Mouse (Mus musculus): ENCODE data around the gene Ccdc88c.

Ccdc88c gene

DNA sequence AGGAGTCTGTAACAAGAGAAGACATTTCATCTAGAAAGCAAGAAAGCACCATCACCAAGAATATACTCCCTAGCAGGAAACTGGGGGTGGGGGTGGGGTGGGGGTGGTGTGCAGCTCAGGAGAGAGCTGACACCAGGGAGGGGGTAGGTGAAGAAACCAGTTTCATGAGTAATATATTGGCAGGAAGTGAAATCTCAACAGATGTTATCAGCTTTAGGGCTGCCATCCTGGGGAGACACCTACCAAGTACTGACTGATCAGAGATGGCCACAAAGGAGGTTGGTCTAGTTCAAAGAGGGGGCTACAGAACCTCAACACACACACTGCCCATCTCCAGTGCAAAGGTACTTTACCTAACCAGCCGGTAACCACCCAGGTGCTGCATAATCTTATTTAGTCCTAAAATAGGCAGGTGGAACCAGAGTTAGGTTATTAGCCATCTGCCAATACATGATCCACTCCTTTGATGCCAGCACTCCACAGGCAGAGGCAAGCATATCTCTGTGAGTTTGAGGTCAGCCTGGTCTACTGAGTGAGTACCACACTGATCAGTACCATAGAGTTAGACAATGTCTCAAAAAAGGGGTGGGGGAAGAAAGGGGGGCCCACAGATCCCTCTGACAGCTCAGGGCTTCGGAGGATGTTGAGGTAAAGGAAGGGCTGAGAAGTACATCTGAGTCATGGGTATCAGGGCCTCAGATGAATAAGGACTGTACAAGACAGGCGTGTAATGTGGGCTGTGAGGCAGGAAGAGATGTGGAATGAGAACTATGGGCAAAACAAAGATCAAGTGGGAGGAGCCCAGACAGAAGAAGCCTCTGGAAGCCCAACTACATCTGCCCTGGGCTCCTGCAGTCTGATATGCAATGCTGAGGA lies 34.5 kb downstream of the Ccdc88c start:
- no peak for TF ChIP-seq GATA4 (IDR thresholded peaks at IDR 0.05; ENCODE audit: insufficient replicate concordance, low read length)

DNA sequence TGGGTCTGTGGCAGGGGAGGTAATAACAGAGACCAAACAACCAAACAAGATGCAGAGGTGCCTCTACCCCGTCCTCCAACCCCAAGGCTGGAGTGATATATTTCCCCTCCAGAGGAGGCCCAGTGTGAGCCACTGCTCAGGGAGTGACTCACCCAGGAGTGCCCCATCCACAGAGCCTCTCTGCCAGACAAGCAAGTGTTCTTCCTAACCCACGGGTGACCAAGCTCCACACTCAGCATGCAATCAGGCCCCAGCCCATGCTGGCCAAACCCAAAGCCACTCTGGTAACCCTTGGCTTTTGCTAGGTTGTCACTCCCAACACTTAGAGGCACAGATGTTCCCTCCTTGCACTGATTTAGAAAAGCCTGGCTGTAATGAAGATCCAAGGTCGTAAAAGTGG lies 35.7 kb downstream of the Ccdc88c start:
- TF ChIP-seq GATA4 (IDR thresholded peaks at IDR 0.05; ENCODE audit: insufficient replicate concordance, low read length) = no peak

DNA sequence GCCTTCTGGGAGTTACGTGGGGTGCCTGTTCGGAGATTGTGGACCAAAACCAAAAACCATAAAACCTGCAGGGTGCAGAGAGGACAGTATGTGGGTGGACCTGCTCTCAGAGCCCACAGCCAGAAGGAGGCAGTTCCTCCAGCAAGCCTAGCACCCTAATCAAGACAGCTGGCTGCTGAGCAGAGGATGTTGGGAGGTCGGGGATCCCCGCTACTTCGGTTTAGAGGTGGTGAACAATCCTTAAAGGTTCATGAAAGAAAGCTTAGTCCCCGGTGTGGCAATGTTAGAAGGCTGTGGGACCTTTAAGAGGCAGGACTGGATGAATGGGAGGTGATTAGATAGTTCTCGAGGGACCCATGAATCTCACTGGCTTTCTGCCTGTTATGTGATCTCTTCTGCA lies 36.4 kb downstream of the Ccdc88c start:
- TF ChIP-seq GATA4 (IDR thresholded peaks at IDR 0.05; ENCODE audit: insufficient replicate concordance, low read length) = no peak

DNA sequence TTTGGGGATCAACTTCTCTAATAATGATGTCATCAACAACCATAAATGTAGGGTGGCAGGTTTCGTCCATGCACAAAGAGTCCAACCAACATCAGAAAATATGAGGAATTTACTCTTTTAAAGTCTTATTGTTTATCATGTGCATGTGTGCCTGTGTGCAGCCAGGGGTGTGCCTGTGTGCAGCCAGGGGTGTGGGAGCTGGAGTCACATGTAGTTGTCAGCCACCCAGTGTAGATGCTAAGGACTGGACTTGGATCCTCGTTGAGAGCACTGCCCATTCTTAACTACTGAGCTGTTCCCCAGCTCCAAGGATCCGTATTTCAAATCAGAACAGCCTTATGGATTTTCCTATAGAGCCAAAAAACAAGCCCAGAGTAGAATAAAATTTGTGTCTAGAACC lies 37.7 kb downstream of the Ccdc88c start:
- TF ChIP-seq GATA4 (IDR thresholded peaks at IDR 0.05; ENCODE audit: insufficient replicate concordance, low read length) = no peak

DNA sequence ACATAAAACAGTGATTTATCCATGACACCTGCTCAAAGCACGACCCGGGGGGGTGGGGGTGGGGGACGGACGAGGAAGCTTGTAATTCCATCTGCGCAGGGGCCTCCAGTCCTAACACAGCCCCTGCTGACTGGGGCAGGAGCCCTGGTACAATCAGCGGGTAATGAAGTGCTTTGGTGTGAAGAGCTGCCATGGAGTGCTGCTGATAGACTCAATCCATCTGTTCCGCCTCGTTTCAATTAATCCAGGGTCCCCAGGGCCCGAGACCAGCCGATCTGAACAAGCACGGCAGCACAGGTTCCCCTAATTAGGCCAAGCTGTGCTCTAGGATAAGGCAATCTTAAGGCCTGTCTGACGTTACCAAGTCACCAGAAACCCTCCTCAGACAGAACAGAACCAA lies 38.6 kb downstream of the Ccdc88c start:
- TF ChIP-seq GATA4 (IDR thresholded peaks at IDR 0.05; ENCODE audit: insufficient replicate concordance, low read length) = no peak

DNA sequence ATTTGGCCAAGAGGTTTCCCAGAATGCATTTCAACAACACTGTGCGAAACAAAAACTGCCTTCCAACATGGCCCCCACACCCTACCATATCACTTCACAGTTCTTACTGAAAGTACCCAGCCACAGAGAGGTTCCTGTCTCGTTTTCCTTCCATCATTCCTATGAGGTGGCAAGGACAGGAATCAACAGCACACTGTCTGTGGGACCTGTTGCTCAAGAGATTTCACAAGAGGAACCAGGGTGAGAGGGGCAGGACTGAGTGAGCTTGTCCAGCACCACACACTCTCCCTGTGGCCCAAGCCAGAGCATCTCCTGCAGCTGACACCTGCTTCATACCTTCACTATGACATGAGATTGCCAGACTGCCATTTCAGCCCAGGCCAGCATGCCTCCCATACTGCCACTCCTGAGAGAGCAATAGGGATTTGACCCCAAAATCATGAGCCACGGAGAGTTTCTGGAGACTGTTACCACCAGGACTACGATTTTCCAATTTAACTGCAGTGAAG lies 39.0 kb downstream of the Ccdc88c start:
- no peak for TF ChIP-seq GATA4 (IDR thresholded peaks at IDR 0.05; ENCODE audit: insufficient replicate concordance, low read length)

DNA sequence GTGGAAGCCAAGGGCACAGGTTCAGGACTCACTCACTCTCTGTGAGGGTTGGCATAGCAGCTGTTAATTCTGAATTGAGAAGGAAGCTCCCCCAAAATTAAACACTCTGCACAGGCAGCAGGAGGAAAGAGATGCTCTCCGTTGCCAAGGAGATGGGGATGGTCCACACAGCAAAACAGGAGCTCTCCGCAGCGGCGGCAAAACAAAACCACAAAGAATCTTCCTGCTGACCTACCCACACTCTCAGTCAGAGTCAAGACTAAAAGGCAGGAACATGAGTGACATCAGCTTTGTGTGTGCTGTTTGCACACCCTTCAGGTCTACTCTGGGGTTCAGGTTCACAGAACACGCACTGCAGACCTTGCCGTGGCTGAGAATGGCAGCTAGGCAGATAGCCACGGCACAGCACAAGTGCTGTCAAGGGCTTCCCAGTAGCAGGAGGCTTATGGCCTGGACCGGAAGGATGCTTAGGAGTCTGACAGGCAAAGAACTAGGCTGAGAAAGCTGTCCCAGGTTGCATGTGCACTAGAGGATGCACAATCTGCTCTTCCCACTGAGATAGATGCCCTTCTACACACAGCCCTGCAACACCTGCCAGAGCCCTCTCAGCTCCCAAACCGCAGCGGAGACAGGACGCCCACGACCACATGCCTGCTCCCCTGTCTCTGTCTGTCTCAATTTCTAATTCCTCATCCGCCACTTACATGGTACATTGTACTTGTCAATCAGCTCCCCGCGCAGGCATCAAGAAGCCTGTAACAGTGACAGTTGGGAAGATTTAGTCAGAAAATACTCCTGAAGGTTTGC lies 40.3 kb downstream of the Ccdc88c start:
- no peak for TF ChIP-seq GATA4 (IDR thresholded peaks at IDR 0.05; ENCODE audit: insufficient replicate concordance, low read length)

DNA sequence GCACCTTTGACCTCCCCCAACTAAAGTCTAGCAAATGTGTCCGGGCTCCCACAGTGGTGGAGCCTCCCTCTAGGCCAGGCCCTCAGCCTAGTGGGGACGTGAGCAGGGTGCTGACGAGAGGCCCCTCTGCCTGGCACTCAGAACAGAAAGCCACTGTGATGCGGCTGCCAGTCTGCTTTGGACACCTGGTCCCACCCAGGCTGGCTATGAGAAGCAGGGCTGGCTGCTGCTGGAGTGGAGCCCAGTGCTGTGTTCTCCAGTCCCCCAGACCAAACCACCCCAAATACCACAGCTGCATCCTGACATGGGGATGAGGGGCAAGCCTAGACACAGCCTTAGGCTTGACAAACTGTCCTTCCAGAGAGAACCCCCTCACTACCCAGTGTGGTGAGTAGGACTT lies 42.4 kb downstream of the Ccdc88c start:
- TF ChIP-seq GATA4 (IDR thresholded peaks at IDR 0.05; ENCODE audit: insufficient replicate concordance, low read length) = no peak

DNA sequence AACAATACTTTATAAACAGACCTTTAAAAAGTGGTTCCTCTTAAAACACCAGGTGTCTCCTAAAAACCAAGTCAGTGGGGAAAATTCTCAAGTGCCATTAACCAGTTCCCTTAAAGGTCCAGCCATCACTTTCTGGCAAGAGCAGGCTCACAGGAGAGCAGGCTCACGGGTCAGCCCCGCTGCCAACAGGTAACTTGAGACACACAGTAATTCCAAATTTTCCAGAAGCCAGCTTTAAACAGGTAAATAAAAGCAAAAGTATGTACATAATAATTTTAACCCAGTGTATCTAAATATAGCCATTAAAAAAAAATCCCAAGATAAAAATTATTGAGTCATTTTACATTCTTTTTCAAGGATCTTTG lies 43.1 kb downstream of the Ccdc88c start:
- no peak for TF ChIP-seq GATA4 (IDR thresholded peaks at IDR 0.05; ENCODE audit: insufficient replicate concordance, low read length)

DNA sequence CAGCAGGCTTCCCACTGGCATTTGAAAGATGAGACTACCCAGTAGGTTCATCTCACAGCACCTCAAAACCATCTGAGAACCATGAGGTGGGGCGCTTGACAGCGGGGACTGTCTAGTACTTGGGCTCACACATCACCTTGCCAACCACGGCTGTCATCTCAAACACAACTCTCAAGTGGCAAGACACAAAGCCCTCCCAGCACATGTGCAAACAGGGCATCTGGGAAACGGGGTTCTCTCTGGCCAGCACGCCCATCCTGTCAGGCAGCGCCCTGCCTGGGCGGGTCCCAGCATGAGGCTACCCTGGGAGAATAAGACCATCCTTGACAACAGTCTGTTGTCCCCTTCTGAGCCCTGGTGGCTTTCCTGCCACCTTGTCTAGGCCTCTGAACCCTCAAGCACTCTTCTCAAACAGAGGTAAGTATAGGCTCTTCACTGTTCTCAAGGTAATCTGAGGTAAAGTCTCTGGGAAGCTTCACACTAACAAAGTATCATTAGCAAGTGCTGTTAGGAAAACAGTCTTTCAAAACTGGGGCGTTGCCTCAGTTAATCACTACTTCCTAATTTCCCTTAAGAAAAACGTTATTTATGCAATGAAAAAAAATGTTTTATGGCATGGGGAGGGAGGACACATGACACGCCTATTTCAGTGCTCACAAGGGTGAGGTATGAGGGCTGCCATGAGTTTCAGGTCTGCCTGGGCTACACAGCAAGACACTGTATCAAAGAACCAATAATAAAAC lies 43.6 kb downstream of the Ccdc88c start:
- TF ChIP-seq GATA4 (IDR thresholded peaks at IDR 0.05; ENCODE audit: insufficient replicate concordance, low read length) = no peak

DNA sequence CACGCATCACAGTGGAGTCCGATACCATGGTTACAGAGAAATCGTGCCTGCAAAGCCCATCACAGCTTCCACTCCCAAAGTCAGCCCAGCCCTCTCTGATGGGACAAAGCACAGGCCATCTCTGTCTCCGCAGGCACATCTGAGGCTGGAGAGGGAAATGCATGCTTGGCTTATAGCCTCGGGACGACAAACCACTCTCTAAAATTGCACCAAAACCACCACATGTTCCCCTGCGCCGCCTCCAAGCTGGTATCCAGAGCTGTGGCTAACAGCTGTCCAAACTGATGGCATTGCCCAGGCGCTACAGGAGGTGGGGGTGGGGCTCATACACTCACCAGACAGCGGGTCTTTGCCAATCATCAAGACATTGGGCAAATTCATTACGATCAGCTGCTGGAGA lies 45.3 kb downstream of the Ccdc88c start:
- no peak for TF ChIP-seq GATA4 (IDR thresholded peaks at IDR 0.05; ENCODE audit: insufficient replicate concordance, low read length)

DNA sequence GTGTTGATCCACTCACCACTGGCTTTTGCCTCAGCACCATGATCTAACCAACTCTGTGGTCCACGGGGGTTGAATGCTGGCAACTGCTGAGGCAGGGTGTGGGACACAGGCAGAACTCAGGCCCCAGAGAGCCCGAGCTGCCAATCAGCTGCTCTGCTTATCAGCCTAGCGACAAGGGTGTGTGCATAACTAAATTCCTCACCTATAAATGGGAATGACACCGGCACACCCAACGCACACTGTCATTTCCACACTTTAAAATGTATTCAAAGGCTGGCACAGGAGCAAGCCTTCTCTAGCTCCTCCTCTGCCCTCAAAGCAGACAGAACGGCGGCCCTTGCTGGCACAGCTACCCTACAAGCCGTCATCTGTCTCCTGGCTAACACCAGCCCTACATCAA lies 46.6 kb downstream of the Ccdc88c start:
- no peak for TF ChIP-seq GATA4 (IDR thresholded peaks at IDR 0.05; ENCODE audit: insufficient replicate concordance, low read length)

DNA sequence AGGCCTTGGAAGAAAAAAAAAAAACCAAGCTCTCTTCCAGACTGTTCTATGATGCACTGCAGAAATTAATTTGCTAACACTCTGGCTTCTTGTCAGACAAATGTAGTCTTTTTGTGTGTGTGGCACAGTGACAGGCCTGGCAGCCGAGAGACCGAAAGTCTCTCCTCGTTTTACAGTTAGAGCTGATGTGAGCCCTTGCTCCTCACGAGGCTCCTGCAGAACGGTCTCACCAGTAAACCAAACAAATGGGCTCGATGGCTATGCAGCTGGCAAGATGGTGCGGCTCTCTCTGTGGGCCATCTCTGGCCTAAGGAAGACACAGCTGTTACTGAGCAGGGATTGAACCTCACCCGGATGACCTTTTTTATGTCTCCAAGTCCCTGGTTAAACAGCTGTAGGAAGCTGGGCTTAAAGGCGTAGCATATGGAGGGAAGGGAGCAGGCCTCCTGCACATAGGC lies 48.3 kb downstream of the Ccdc88c start:
- no peak for TF ChIP-seq GATA4 (IDR thresholded peaks at IDR 0.05; ENCODE audit: insufficient replicate concordance, low read length)

DNA sequence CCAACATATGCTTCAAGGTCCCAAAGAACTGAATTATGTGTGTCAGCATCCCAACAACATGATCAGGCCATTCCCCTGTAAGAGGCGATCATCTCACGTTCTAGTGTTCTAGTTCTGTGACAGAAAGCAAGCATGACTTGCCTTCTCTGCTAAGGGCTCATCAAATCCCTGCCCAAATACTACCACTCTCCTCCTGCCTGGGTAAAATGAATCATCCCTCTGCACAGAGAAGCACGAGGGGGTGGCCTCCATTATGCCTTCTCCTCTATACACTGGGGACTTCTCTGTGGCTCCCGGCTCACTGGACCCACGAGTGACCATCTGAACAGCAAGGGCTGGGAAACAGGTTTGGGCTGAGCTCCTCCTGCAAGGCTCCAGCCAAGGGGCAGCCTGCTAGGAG lies 49.2 kb downstream of the Ccdc88c start:
- no peak for TF ChIP-seq GATA4 (IDR thresholded peaks at IDR 0.05; ENCODE audit: insufficient replicate concordance, low read length)

DNA sequence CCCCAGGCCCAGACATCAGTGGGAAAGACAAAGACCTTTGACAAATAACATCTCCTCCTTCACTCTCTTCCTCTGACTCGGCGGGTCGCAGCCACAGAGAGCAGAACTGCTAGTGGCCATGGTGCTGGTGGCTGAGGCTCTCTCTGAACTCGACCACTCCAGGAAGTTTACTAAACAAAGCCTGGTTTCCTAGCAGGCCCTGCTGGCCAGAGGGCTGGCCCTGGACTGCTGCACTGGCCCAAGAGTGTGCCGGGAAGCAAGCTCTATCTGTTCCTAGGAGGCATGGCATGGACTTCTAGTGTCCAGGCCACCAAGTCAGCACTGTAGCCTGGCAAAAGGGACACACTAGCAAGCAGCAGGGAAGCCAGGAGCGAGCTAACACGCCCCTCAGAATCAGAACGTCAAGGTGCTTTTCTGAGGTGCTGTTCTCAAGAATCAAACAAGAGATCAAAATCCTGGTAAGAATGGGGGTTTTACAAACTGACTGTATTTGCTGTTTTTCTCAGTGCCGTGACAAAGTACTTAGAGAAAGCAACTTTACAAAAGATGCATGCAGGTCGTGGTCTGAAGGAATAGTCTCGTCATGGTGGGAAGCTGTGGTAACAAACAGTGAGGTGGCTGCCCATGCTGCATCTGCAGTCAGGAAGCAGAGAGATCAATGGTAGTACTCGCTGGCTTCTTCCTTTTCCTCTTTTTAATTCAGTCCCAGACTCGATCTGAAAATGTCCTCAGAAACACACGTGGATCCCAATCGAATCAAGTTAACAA lies 50.7 kb downstream of the Ccdc88c start:
- TF ChIP-seq GATA4 (IDR thresholded peaks at IDR 0.05; ENCODE audit: insufficient replicate concordance, low read length) = no peak

All from liver, adult (tissue).